ENCODE assay signal across 8 mouse cellular contexts in the genomic region with DNA sequence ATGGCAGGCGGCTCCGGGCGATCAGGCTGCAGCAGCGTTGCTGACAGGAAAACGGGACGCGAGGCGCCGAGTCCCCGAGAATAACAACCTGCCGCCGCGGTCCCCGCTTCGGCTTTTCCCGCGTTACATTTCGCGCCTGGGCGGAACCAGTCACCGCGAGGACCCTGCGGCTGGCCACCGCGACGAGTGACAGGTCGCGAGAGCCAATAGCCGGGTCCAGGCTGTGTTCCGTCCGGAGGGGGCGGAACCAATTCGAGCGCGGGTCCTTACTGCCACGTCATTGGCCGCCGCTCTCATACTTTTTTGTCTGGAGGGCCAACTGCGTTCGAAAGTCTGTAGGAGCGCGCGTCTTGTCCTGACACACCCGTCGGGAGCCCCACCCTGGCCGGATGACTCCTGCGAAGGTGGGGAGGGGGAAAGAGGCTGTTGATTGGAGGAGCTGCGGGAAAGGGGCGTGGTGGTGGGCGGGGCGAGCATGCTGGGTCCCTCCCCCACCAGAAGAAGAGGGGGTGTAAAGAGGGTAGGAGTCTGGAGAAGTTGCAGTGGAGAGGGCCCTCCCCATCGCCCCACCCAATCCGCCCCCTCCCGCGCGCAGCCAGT. TPM values are rescaled to one million over a fixed set of nuclear protein-coding genes. Genes with fewer than 3 reads are reported as not detected.
DNase-seq lines count a peak whose midpoint lies in the region; ATAC-seq lines count a peak whose summit lies in the region.

A gene (minus strand): TSS at position 120 of the 600 bp plus-strand sequence.

- ATAC-seq in hindbrain, embryonic 16.5 days = peak; percentile 99

- H3K9me3 ChIP-seq in hindbrain, embryonic 16.5 days (ENCODE audit: control insufficient read depth, low read length) = no peaks in the 10 kb centered on the region

- peaks cover 41% of the 10 kb centered on the region for H3K79me2 ChIP-seq in macrophage (ENCODE audit: inconsistent target)

- peak within 1 kb of the TSS; percentile 40 for H3K27ac ChIP-seq in hindbrain, embryonic 16.5 days (ENCODE audit: low read depth, low read length)
- H3K27ac ChIP-seq in macrophage = peak within 1 kb of the TSS; percentile 82

- H3K36me3 ChIP-seq in hindbrain, embryonic 16.5 days (ENCODE audit: control insufficient read depth, insufficient read depth, low read length) = no peaks in the 10 kb centered on the region
- no peaks in the 10 kb centered on the region for H3K36me3 ChIP-seq in macrophage (ENCODE audit: inconsistent target)

- under 1% methylated on average over 53 of the region's 56 CpGs for WGBS in hindbrain, embryonic 16.5 days
- WGBS in macrophage (ENCODE audit: missing documents) = under 1% methylated on average over 54 of the region's 56 CpGs

- H3K9ac ChIP-seq in hindbrain, embryonic 16.5 days (ENCODE audit: low read depth, low read length) = peak within 1 kb of the TSS; percentile 76

- H3K4me3 ChIP-seq in hindbrain, embryonic 16.5 days (ENCODE audit: low read length) = peak within 1 kb of the TSS; percentile 86
- peak within 1 kb of the TSS; percentile 91 for H3K4me3 ChIP-seq in macrophage (ENCODE audit: inconsistent target)

- no peaks in the 10 kb centered on the region; the same call in 1 of the 2 replicates for H3K27me3 ChIP-seq in hindbrain, embryonic 16.5 days (replicated peaks; ENCODE audit: control insufficient read depth, insufficient read depth, low read length)

- H3K4me2 ChIP-seq in hindbrain, embryonic 16.5 days (ENCODE audit: low read length) = peak within 1 kb of the TSS; percentile 89

- H3K4me1 ChIP-seq in hindbrain, embryonic 16.5 days (ENCODE audit: control insufficient read depth, insufficient read depth, low read depth, low read length) = peaks cover 10% of the 10 kb centered on the region

- DNase-seq in WW6 (ENCODE audit: low read depth, low spot score) = peak; percentile 97
- DNase-seq in cerebellum, postnatal 4 days (ENCODE audit: low spot score in 2 of 2) = peak; percentile 93 to 96
- peak; percentile 98 for DNase-seq in gastrocnemius, adult 18-20 months (ENCODE audit: low spot score)
- peak; percentile 95 to 97 for DNase-seq in left cerebral cortex, adult 18-20 months (ENCODE audit: low spot score in 2 of 2)
- peak; percentile 97 for DNase-seq in right cerebral cortex, adult 18-20 months
- peak; percentile 89 for DNase-seq in urinary bladder, postnatal 10 days (ENCODE audit: low spot score)

RNA-seq across cellular contexts. Expression of the gene that starts here (rescaled TPM):
- 10 to 100 TPM; 33.2 to 34.5 TPM for total RNA-seq in gastrocnemius, adult 18-20 months (2021)
- polyA plus RNA-seq in hindbrain, embryonic 16.5 days (2015; fragmentation: Nextera tagmentation; extraction: Ambion mirVana) = 6.2 and 7.3 TPM in 2 replicates
- total RNA-seq in left cerebral cortex, adult 18-20 months (2021) = 10 to 100 TPM; 26.6 to 33.5 TPM
- total RNA-seq in macrophage (2018; cell fraction: chromatin; rRNA removed) = 10 to 100 TPM; 14.5 to 51.9 (median 26.2) TPM
- 10 to 100 TPM in 23 of 26 experiments, 1 to 10 TPM in 3; 7.6 to 23.1 (median 12.6) TPM for total RNA-seq in macrophage (2018; cell fraction: cytosol; rRNA removed)
- 10 to 100 TPM; 12.4 to 54.1 (median 24.3) TPM for total RNA-seq in macrophage (2018; cell fraction: nucleus; rRNA removed)
- polyA plus RNA-seq in macrophage (2018) = 11.3 to 21.4 TPM (median 14.7 TPM) in 3 replicates

Comparison
In these comparisons a context has a peak if more than half of its experiments do, and no peak if none do; other contexts are left out.
1. Peak in every context shown above with its lines: DNase-seq, ATAC-seq, H3K4me3 ChIP-seq and H3K27ac ChIP-seq.